Mouse (Mus musculus): ENCODE results near the gene Amacr. TPM values are rescaled to one million over a fixed set of nuclear protein-coding genes. Genes with fewer than 3 reads are reported as not detected.

Gene Amacr
- total and polyA plus RNA-seq, 3 experiments = 2.7 to 7.5 (median 4.7) TPM

- ATAC-seq (ENCODE audit: extremely low read depth, insufficient number of reproducible peaks, low FRiP score, poor library complexity, severe bottlenecking) (no peak), DNase-seq (ENCODE audit: low spot score) (no peak)
- Histone ChIP-seq H3K4me3 (ENCODE audit: low read depth, low read length) (no peak overlapping the region), H3K27me3 (ENCODE audit: insufficient read depth, low read length) (peaks cover 9% of the 10 kb centered on the region), H3K4me1 (ENCODE audit: insufficient read depth, low read depth, low read length) (no peaks in the 10 kb centered on the region), H3K36me3 (replicated peaks) (no peaks in the 10 kb centered on the region), H3K9me3 (replicated peaks) (no peaks in the 10 kb centered on the region)
- no peak for TF ChIP-seq GATA2 (IDR thresholded peaks at IDR 0.05; ENCODE audit: borderline replicate concordance, low read depth, low read length)
- no peak for TF ChIP-seq CTCF (IDR thresholded peaks at IDR 0.05; ENCODE audit: low read depth, low read length)
- no peak for TF ChIP-seq GATA1 (IDR thresholded peaks at IDR 0.05; ENCODE audit: borderline replicate concordance, low read length)
- TF ChIP-seq POLR2AphosphoS5 (IDR thresholded peaks at IDR 0.05; ENCODE audit: insufficient replicate concordance, low read depth, low read length) = no peak
- TF ChIP-seq TAL1 (conservative IDR thresholded peaks at IDR 0.05; ENCODE audit: low read depth, low read length) = no peak
Measured at GRCm38 (mm10) chr15:11026801-11027561, 45.4 kb downstream of the Amacr start.

- DNase-seq (ENCODE audit: low spot score) = no peak
- Histone ChIP-seq H3K4me3 (ENCODE audit: low read depth, low read length) (no peak overlapping the region), H3K27me3 (ENCODE audit: insufficient read depth, low read length) (peaks cover 9% of the 10 kb centered on the region), H3K4me1 (ENCODE audit: insufficient read depth, low read depth, low read length) (no peaks in the 10 kb centered on the region), H3K9me3 (replicated peaks) (no peaks in the 10 kb centered on the region), H3K36me3 (replicated peaks) (no peaks in the 10 kb centered on the region)
- no peak for TF ChIP-seq GATA1 (IDR thresholded peaks at IDR 0.05; ENCODE audit: borderline replicate concordance, low read length)
- TF ChIP-seq POLR2AphosphoS5 (IDR thresholded peaks at IDR 0.05; ENCODE audit: insufficient replicate concordance, low read depth, low read length) = no peak
- no peak for TF ChIP-seq CTCF (IDR thresholded peaks at IDR 0.05; ENCODE audit: low read depth, low read length)
- TF ChIP-seq GATA2 (IDR thresholded peaks at IDR 0.05; ENCODE audit: borderline replicate concordance, low read depth, low read length) = no peak
- TF ChIP-seq TAL1 (conservative IDR thresholded peaks at IDR 0.05; ENCODE audit: low read depth, low read length) = no peak
- no peak for ATAC-seq (ENCODE audit: extremely low read depth, insufficient number of reproducible peaks, low FRiP score, poor library complexity, severe bottlenecking)
Measured at GRCm38 (mm10) chr15:11030188-11030587, 48.6 kb downstream of the Amacr start.

DNA sequence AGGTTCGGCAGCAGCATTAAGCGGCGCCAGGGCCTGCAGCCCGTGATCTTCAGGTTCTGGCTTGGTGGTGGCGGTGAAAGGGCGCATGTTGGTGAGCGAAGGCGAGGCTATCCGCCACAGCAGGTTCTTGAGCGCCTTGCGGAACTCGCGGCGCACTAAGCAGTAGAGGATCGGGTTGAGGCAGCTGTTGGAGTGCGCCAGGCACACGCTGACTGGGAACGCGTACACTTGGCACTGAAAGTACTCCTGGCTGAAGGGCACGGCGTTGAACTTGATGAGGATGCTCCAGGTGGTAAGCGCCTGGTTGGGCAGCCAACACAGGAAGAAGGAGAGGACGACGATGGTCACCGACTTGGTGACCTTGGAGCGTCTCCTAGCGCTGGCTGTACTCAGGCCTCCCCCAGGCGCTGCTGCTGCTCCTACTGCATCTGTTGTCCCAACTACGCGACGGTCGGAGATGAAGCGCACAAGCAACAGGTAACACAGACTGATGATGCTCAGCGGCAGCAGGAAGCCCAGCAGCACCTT, 54.5 kb downstream of the Amacr start:
- peaks cover 4% of the 10 kb centered on the region; the same call in 1 of the 2 replicates for H3K4me1 ChIP-seq (ENCODE audit: insufficient read depth, low read depth, low read length)
- no peak for TF ChIP-seq CTCF (IDR thresholded peaks at IDR 0.05; ENCODE audit: low read depth, low read length)
- TF ChIP-seq GATA1 (IDR thresholded peaks at IDR 0.05; ENCODE audit: borderline replicate concordance, low read length) = no peak
- TF ChIP-seq GATA2 (IDR thresholded peaks at IDR 0.05; ENCODE audit: borderline replicate concordance, low read depth, low read length) = no peak
- TF ChIP-seq TAL1 (conservative IDR thresholded peaks at IDR 0.05; ENCODE audit: low read depth, low read length) = no peak
- no peak for TF ChIP-seq POLR2AphosphoS5 (IDR thresholded peaks at IDR 0.05; ENCODE audit: insufficient replicate concordance, low read depth, low read length)
- no peaks in the 10 kb centered on the region for H3K9me3 ChIP-seq (replicated peaks)
- ATAC-seq (ENCODE audit: extremely low read depth, insufficient number of reproducible peaks, low FRiP score, poor library complexity, severe bottlenecking) = no peak
- DNase-seq (ENCODE audit: low spot score) = no peak
- peaks cover 12% of the 10 kb centered on the region; the same call in 1 of the 2 replicates for H3K27me3 ChIP-seq (ENCODE audit: insufficient read depth, low read length)
- no peak overlapping the region for H3K4me3 ChIP-seq (ENCODE audit: low read depth, low read length)
- H3K36me3 ChIP-seq (replicated peaks) = no peaks in the 10 kb centered on the region

DNA sequence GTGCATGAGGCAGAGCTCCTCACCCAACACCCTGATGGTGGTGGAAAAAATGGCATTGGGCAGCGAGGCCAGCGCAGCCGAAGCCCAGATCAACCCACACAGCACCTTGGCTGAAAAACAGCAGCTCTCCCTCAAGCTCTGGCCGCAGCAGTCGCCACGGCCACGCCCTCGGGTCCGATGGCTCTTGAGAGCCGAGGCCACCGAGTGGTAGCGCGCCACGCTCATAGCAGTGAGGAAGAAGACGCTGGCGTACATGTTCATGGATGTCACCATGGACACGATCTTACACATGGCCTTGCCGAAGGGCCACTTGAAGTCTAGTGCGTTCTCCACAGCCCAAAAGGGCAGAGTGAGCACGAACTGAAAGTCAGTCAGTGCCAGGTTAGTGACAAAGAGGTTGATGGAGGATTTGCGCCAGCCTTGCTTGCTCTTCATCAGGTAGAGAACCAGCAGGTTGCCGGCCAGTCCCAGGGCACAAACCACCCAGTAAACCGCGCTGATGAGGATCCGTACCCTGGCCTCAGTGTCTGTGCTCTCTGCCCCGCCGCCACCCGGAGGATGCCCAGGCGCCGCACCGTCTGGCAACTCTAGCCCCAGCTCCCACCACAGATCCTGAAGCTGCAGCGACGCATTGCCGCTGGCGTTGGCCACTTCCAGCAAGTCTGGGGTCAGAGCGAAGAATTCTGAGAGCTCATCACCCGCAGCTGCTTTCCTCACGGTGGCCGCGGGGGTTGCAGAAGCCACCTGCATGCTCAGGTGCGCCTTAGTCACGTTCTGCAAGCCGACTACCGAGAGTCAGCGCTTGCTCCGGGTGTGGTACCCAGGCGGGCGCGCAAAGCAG, 55.2 kb downstream of the Amacr start:
- ATAC-seq (ENCODE audit: extremely low read depth, insufficient number of reproducible peaks, low FRiP score, poor library complexity, severe bottlenecking) = no peak

GRCm38 (mm10) chr15:11037376-11037695, 55.8 kb downstream of the Amacr start:
- DNase-seq (ENCODE audit: low spot score) = no peak

More for the DNA sequence above, 55.2 kb downstream of the Amacr start:
- H3K4me1 ChIP-seq (ENCODE audit: insufficient read depth, low read depth, low read length) = peaks cover 4% of the 10 kb centered on the region; the same call in 1 of the 2 replicates
- TF ChIP-seq CTCF (IDR thresholded peaks at IDR 0.05; ENCODE audit: low read depth, low read length) = no peak
- no peak for TF ChIP-seq POLR2AphosphoS5 (IDR thresholded peaks at IDR 0.05; ENCODE audit: insufficient replicate concordance, low read depth, low read length)
- no peak for TF ChIP-seq GATA1 (IDR thresholded peaks at IDR 0.05; ENCODE audit: borderline replicate concordance, low read length)
- TF ChIP-seq GATA2 (IDR thresholded peaks at IDR 0.05; ENCODE audit: borderline replicate concordance, low read depth, low read length) = no peak
- no peak for TF ChIP-seq TAL1 (conservative IDR thresholded peaks at IDR 0.05; ENCODE audit: low read depth, low read length)
- H3K27me3 ChIP-seq (ENCODE audit: insufficient read depth, low read length) = peaks cover 12% of the 10 kb centered on the region; the same call in 1 of the 2 replicates
- no peaks in the 10 kb centered on the region for H3K9me3 ChIP-seq (replicated peaks)
- no peak overlapping the region for H3K4me3 ChIP-seq (ENCODE audit: low read depth, low read length)
- no peak for DNase-seq (ENCODE audit: low spot score)
- no peaks in the 10 kb centered on the region for H3K36me3 ChIP-seq (replicated peaks)

More at GRCm38 (mm10) chr15:11037376-11037695, 55.8 kb downstream of the Amacr start:
- peaks cover 12% of the 10 kb centered on the region; the same call in 1 of the 2 replicates for H3K27me3 ChIP-seq (ENCODE audit: insufficient read depth, low read length)
- no peak for ATAC-seq (ENCODE audit: extremely low read depth, insufficient number of reproducible peaks, low FRiP score, poor library complexity, severe bottlenecking)
- TF ChIP-seq POLR2AphosphoS5 (IDR thresholded peaks at IDR 0.05; ENCODE audit: insufficient replicate concordance, low read depth, low read length) (no peak), GATA2 (IDR thresholded peaks at IDR 0.05; ENCODE audit: borderline replicate concordance, low read depth, low read length) (no peak), TAL1 (conservative IDR thresholded peaks at IDR 0.05; ENCODE audit: low read depth, low read length) (no peak), CTCF (IDR thresholded peaks at IDR 0.05; ENCODE audit: low read depth, low read length) (no peak), GATA1 (IDR thresholded peaks at IDR 0.05; ENCODE audit: borderline replicate concordance, low read length) (no peak)
- H3K4me1 ChIP-seq (ENCODE audit: insufficient read depth, low read depth, low read length) = peaks cover 4% of the 10 kb centered on the region; the same call in 1 of the 2 replicates
- H3K4me3 ChIP-seq (ENCODE audit: low read depth, low read length) = no peak overlapping the region
- no peaks in the 10 kb centered on the region for H3K9me3 ChIP-seq (replicated peaks)
- no peaks in the 10 kb centered on the region for H3K36me3 ChIP-seq (replicated peaks)

Measured in G1E (cell line).